Mouse (Mus musculus): Measurements from ENCODE around the gene Syde2.
A peak's percentile ranks its signal among the peaks of the same experiment; 100 is the strongest.

The Syde2 gene

GRCm38 (mm10) chr3:146053873-146054272 lies 66.2 kb downstream of the Syde2 start:
- no peak for DNase-seq (ENCODE audit: low spot score)

- no peak for DNase-seq (ENCODE audit: low spot score)
Measured at GRCm38 (mm10) chr3:146057131-146057530, 69.5 kb downstream of the Syde2 start.

GRCm38 (mm10) chr3:146058263-146058662 lies 70.6 kb downstream of the Syde2 start:
- DNase-seq (ENCODE audit: low spot score), result peak; percentile 23

- DNase-seq (ENCODE audit: low spot score), result no peak
Measured at GRCm38 (mm10) chr3:146059356-146059926, 71.8 kb downstream of the Syde2 start.

- DNase-seq (ENCODE audit: low spot score), result no peak
Measured at GRCm38 (mm10) chr3:146063146-146063545, 75.5 kb downstream of the Syde2 start.

GRCm38 (mm10) chr3:146069276-146069675 lies 81.6 kb downstream of the Syde2 start:
- no peak for DNase-seq (ENCODE audit: low spot score)
